ENCODE assay signal across 8 mouse cellular contexts in the genomic region with DNA sequence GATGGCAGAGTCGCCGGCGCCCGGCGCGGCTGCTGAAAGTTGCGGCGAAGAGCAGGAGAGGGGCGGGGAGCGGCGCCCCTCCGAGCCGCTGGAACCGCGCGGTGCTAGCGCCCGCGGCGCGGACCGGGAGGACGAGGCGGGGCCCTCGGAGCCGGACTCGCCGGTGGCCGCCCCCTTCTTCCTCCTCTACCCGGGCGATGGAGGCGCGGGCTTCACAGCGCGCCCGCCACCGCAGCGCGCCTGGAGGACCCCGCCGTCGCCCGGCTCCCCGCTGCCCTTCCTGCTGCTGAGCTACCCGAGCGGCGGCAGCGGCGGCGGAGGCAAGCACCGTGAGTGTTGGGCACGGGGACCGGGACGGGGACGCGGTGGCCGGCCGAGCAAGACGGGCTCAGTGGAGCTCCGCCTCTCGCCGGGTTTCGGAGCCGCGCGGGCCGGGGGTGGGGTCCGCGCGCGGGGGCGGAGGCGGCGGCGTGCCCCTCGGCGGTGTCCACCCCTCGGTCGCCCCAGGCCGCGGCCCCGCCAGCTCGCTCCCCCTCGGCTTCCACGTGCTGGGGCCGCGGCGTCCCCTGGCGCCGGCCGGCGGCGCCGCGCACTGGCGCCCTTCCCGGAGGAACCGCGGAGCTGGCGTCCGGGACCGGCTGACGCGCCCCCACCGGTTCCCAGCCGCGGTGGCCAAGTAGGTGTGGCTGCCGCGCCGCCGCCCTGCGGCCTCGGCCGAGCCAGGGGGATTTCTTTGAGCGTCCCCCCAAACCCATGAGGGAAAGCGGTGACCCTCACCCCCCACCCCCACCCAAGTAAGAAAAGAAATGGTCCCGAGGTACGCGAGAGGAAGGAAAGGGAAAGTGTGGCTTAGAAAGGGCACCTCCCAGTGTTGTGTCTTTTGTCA. TPM values are rescaled to one million over a fixed set of nuclear protein-coding genes. Genes with fewer than 3 reads are reported as not detected.
DNase-seq lines count a peak whose midpoint lies in the region; ATAC-seq and TF ChIP-seq lines count a peak whose summit lies in the region.

No protein-coding gene starts in this region.

- H3K27me3 ChIP-seq in intestine, embryonic 15.5 days (replicated peaks): no peaks in the 10 kb centered on the region
- no peaks in the 10 kb centered on the region for H3K27me3 ChIP-seq in midbrain, embryonic 16.5 days (ENCODE audit: control insufficient read depth, insufficient read depth, low read depth, low read length)
- H3K27me3 ChIP-seq in stomach, embryonic 16.5 days (ENCODE audit: control insufficient read depth, insufficient read depth, low read length): no peaks in the 10 kb centered on the region

- no peak for TF ChIP-seq POLR2A in cortical plate, adult 2 months (IDR thresholded peaks at IDR 0.05; ENCODE audit: extremely low read depth, insufficient read depth, low read length)

- under 1% methylated on average over 74 of the region's 119 CpGs for WGBS in intestine, embryonic 15.5 days
- WGBS in midbrain, embryonic 16.5 days: under 1% methylated on average over 77 of the region's 119 CpGs
- WGBS in stomach, embryonic 16.5 days: under 1% methylated on average over 92 of the region's 119 CpGs

- peak; percentile 73 for DNase-seq in right cerebral cortex, adult 18-20 months
- DNase-seq in right cerebral cortex, postnatal 36 days (ENCODE audit: low spot score in 2 of 2): no peak
- peak; percentile 48 to 76 for DNase-seq in gastrocnemius, postnatal 4 days (ENCODE audit: low spot score in 2 of 2)
- peak; percentile 63 for DNase-seq in liver

- peak overlapping the region; percentile 86 for H3K27ac ChIP-seq in cortical plate, adult 2 months (ENCODE audit: insufficient read depth, low read length)
- H3K27ac ChIP-seq in intestine, embryonic 15.5 days: peak overlapping the region; percentile 84
- H3K27ac ChIP-seq in midbrain, embryonic 16.5 days (ENCODE audit: low read length): peak overlapping the region; percentile 89
- peak overlapping the region; percentile 83 for H3K27ac ChIP-seq in stomach, embryonic 16.5 days (ENCODE audit: low read length)

- H3K36me3 ChIP-seq in intestine, embryonic 15.5 days: no peaks in the 10 kb centered on the region
- no peaks in the 10 kb centered on the region for H3K36me3 ChIP-seq in midbrain, embryonic 16.5 days (ENCODE audit: control insufficient read depth, insufficient read depth, low read length)
- H3K36me3 ChIP-seq in stomach, embryonic 16.5 days (ENCODE audit: control insufficient read depth, insufficient read depth, low read length): no peaks in the 10 kb centered on the region

- no peaks in the 10 kb centered on the region for H3K9me3 ChIP-seq in intestine, embryonic 15.5 days
- no peaks in the 10 kb centered on the region for H3K9me3 ChIP-seq in midbrain, embryonic 16.5 days (replicated peaks; ENCODE audit: control insufficient read depth, low read length, poor library complexity, severe bottlenecking)
- no peaks in the 10 kb centered on the region for H3K9me3 ChIP-seq in stomach, embryonic 16.5 days (replicated peaks; ENCODE audit: control insufficient read depth, low read length)

- no peaks in the 10 kb centered on the region; the same call in 1 of the 2 replicates for H3K4me1 ChIP-seq in cortical plate, adult 2 months (ENCODE audit: control insufficient read depth, insufficient read depth, low read length)
- H3K4me1 ChIP-seq in intestine, embryonic 15.5 days (replicated peaks): 0 out of 2 replicates have a peak, but pooled peaks cover 2% of the 10 kb centered on the region
- peaks cover 13% of the 10 kb centered on the region for H3K4me1 ChIP-seq in midbrain, embryonic 16.5 days (ENCODE audit: control insufficient read depth, insufficient read depth, low read length)
- H3K4me1 ChIP-seq in stomach, embryonic 16.5 days (ENCODE audit: control insufficient read depth, insufficient read depth, low read length): 0 out of 2 replicates have a peak, but pooled peaks cover 6% of the 10 kb centered on the region

- peak overlapping the region; percentile 50 for H3K4me3 ChIP-seq in cortical plate, adult 2 months (ENCODE audit: insufficient read depth, low read length)
- peak overlapping the region; percentile 94 for H3K4me3 ChIP-seq in intestine, embryonic 15.5 days (replicated peaks)
- peak overlapping the region; percentile 90 for H3K4me3 ChIP-seq in midbrain, embryonic 16.5 days (ENCODE audit: low read depth, low read length)
- peak overlapping the region; percentile 80 for H3K4me3 ChIP-seq in stomach, embryonic 16.5 days (replicated peaks; ENCODE audit: low read length)

- peak overlapping the region; percentile 72 for H3K4me2 ChIP-seq in intestine, embryonic 15.5 days (replicated peaks)
- peak overlapping the region; percentile 64 for H3K4me2 ChIP-seq in midbrain, embryonic 16.5 days (ENCODE audit: low read length)
- H3K4me2 ChIP-seq in stomach, embryonic 16.5 days (ENCODE audit: low read depth, low read length): peak overlapping the region; percentile 75

- H3K9ac ChIP-seq in intestine, embryonic 15.5 days: peak overlapping the region; percentile 74
- H3K9ac ChIP-seq in midbrain, embryonic 16.5 days (ENCODE audit: low read depth, low read length): peak overlapping the region; percentile 94
- peak overlapping the region; percentile 82 for H3K9ac ChIP-seq in stomach, embryonic 16.5 days (ENCODE audit: low read length)

- no peak for TF ChIP-seq CTCF in cortical plate, adult 2 months (IDR thresholded peaks at IDR 0.05; ENCODE audit: extremely low read depth, insufficient read depth, low read length)

- peak; percentile 81 for ATAC-seq in intestine, embryonic 15.5 days
- peak; percentile 78 for ATAC-seq in midbrain, embryonic 16.5 days
- ATAC-seq in stomach, embryonic 16.5 days (ENCODE audit: insufficient read depth, low FRiP score): peak; percentile 75

RNA-seq across cellular contexts. Expression of gene Rufy3, which starts 0.6 kb away (rescaled TPM):
- 102 and 103 TPM in 2 replicates for polyA plus RNA-seq in cortical plate, adult 2 months (2012; rRNA removed)
- 10 to 100 TPM; 13.8 to 14.5 TPM for total RNA-seq in gastrocnemius, postnatal 4 days (2021)
- polyA plus RNA-seq in intestine, embryonic 15.5 days (2015; fragmentation: Nextera tagmentation; extraction: Ambion mirVana): 17.4 and 20.9 TPM in 2 replicates
- polyA plus RNA-seq in midbrain, embryonic 16.5 days (2015; fragmentation: Nextera tagmentation; extraction: Ambion mirVana): 307 and 339 TPM in 2 replicates
- 10.9 and 13.5 TPM in 2 replicates for polyA plus RNA-seq in stomach, embryonic 16.5 days (2015; fragmentation: Nextera tagmentation; extraction: Ambion mirVana)

RNA-seq across cellular contexts. Expression of gene Utp3, which starts 11.1 kb away (rescaled TPM):
- polyA plus RNA-seq in cortical plate, adult 2 months (2012; rRNA removed): 25.1 and 27.5 TPM in 2 replicates
- 10 to 100 TPM; 34.1 to 35.1 TPM for total RNA-seq in gastrocnemius, postnatal 4 days (2021)
- 59.4 and 61.2 TPM in 2 replicates for polyA plus RNA-seq in intestine, embryonic 15.5 days (2015; fragmentation: Nextera tagmentation; extraction: Ambion mirVana)
- polyA plus RNA-seq in midbrain, embryonic 16.5 days (2015; fragmentation: Nextera tagmentation; extraction: Ambion mirVana): 48.3 and 49.8 TPM in 2 replicates
- 59.8 and 67.0 TPM in 2 replicates for polyA plus RNA-seq in stomach, embryonic 16.5 days (2015; fragmentation: Nextera tagmentation; extraction: Ambion mirVana)

RNA-seq across cellular contexts. Expression of gene Jchain, which starts 37.7 kb away (rescaled TPM):
- 1.4 and 1.9 TPM in 2 replicates for polyA plus RNA-seq in cortical plate, adult 2 months (2012; rRNA removed)
- total RNA-seq in gastrocnemius, postnatal 4 days (2021): under 1 TPM; 0.31 to 0.32 TPM
- polyA plus RNA-seq in intestine, embryonic 15.5 days (2015; fragmentation: Nextera tagmentation; extraction: Ambion mirVana): 0.20 TPM in 1 of 2 replicates, not detected in the other
- 0.20 and 0.44 TPM in 2 replicates for polyA plus RNA-seq in midbrain, embryonic 16.5 days (2015; fragmentation: Nextera tagmentation; extraction: Ambion mirVana)
- 0.16 and 0.28 TPM in 2 replicates for polyA plus RNA-seq in stomach, embryonic 16.5 days (2015; fragmentation: Nextera tagmentation; extraction: Ambion mirVana)

Comparison
In these comparisons a context has a peak if more than half of its experiments do, and no peak if none do; other contexts are left out.
1. DNase-seq: peak in right cerebral cortex, adult 18-20 months (single experiment), gastrocnemius, postnatal 4 days (2 of 2) and liver (single experiment); none in right cerebral cortex, postnatal 36 days (0 of 2).
2. Peak in every context shown above with its lines, with median percentiles within 50 percentile points of each other: H3K27ac ChIP-seq, H3K4me3 ChIP-seq, ATAC-seq, H3K4me2 ChIP-seq and H3K9ac ChIP-seq.